Mouse (Mus musculus) heart, postnatal 36 days (tissue): ENCODE measurements around the gene Tjp1. TPM values are rescaled to one million over a fixed set of nuclear protein-coding genes. Genes with fewer than 3 reads are reported as not detected.

Experiments
- DNase-seq, 2 experiments: peaks; one replicate each; pipeline ENCODE4 v3.0.0; 2021 to 2022
- intact Hi-C: fragments of 180-260 bp; cut with DNase I; formaldehyde crosslinking; loops from one replicate; pipeline ENCODE4 v1.15.1; 2025
- total RNA-seq, 2 experiments: library from RNA; stranded (reverse); gene quantifications; 2 replicates each; pipeline ENCODE4 v1.2.3; 2021

Tjp1 gene
- 100 to 1,000 TPM; 110 to 116 TPM for total RNA-seq

- intact Hi-C loops = no loop called here
- DNase-seq = no peak
These were observed at the start of gene Tjp1 for GRCm38 (mm10) chr7:65527071-65528007. Gene Tjp1, minus strand, starts transcription at chr7:65527781.

- no peak for DNase-seq
- intact Hi-C loops = no loop called here
These were observed 49.5 kb upstream of the Tjp1 start for GRCm38 (mm10) chr7:65577118-65577517.

DNA sequence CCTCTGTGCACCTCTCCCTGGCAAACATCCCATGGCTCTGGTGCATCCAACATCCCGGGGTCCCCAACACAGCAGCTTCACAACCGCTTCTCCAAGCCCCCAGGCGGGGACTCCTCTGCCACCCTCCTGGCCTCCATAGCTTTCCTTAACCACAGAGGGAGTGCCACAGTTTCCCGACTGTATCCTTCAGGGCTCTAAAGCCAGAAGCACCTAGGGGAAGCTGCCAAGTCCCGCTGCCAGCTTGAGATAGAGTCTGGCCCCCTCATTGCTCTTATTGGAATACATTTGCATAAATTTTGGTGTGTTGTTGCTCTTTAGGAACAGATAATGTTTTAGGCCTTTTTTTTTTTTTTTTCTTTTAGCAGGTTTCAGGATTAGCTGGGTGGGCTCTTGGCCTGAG is 45.1 kb upstream of the Tjp1 start:
- intact Hi-C loops = no loop called here
- DNase-seq = no peak

GRCm38 (mm10) chr7:65570691-65571090 is 43.1 kb upstream of the Tjp1 start:
- intact Hi-C loops = no loop called here
- no peak for DNase-seq

GRCm38 (mm10) chr7:65555996-65556395 is 28.4 kb upstream of the Tjp1 start:
- DNase-seq = no peak
- intact Hi-C loops = no loop called here

GRCm38 (mm10) chr7:65545741-65546140 is 18.2 kb upstream of the Tjp1 start:
- intact Hi-C loops = no loop called here
- DNase-seq = no peak

- DNase-seq = no peak
- intact Hi-C loops = no loop called here
These were observed 5.1 kb upstream of the Tjp1 start for GRCm38 (mm10) chr7:65532689-65533088.

- no peak for DNase-seq
These were observed 4.5 kb downstream of the Tjp1 start for GRCm38 (mm10) chr7:65523116-65523515.

GRCm38 (mm10) chr7:65522490-65522889 is 5.1 kb downstream of the Tjp1 start:
- DNase-seq = no peak
- intact Hi-C loops = no loop called here

More at GRCm38 (mm10) chr7:65523116-65523515, 4.5 kb downstream of the Tjp1 start:
- intact Hi-C loops = no loop called here

- no peak for DNase-seq
- intact Hi-C loops = no loop called here
These were observed 7.0 kb downstream of the Tjp1 start for GRCm38 (mm10) chr7:65520622-65521021.

- peak; percentile 67 to 84 for DNase-seq
- intact Hi-C loops = loop anchor here (1.0 to 10.0 kb wide), 2 partner anchors 201 to 305 kb away; no protein-coding TSS in a partner anchor
These were observed 7.6 kb downstream of the Tjp1 start for GRCm38 (mm10) chr7:65519788-65520563.

- intact Hi-C loops = loop anchor here (10.0 kb wide), 1 partner anchor 302 kb away; no protein-coding TSS in a partner anchor
These were observed 10.7 kb downstream of the Tjp1 start for GRCm38 (mm10) chr7:65516903-65517302.

DNA sequence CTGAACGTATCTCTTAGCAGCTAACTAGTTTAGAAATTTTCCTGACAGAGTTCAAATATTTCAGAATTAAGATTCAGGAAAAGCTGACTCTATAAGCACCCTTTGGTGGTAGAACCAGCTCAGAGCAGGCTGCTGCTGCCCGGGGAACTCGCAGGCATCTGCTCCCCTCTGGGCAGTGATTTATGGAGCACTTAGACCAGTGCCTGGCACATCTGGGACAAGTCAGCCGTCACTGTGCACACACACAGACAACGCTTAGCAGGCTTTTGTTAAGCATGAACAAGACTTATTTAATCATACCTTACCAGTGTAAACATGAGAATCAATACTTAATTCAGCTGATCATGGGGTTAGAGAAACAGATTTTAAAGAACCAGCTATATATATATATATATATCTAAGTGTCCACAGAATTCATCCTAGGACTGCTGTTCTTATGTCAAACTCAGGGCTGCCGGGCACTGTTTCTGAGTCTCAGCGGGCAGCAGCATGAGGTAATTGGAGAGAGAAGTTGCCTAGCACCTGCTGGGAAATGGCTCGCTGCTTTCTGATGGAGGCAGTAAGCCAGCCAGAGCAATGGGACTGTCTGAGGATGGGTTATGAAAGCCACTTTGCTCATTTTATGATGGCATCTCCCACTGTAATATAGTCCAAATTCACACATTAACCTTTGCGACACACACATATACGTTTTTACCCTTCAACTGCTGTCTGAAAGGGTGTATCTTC is 14.0 kb downstream of the Tjp1 start:
- no peak for DNase-seq
- intact Hi-C loops = loop anchor here (10.0 kb wide), 1 partner anchor 299 kb away; no protein-coding TSS in a partner anchor

More at GRCm38 (mm10) chr7:65516903-65517302, 10.7 kb downstream of the Tjp1 start:
- no peak for DNase-seq

DNA sequence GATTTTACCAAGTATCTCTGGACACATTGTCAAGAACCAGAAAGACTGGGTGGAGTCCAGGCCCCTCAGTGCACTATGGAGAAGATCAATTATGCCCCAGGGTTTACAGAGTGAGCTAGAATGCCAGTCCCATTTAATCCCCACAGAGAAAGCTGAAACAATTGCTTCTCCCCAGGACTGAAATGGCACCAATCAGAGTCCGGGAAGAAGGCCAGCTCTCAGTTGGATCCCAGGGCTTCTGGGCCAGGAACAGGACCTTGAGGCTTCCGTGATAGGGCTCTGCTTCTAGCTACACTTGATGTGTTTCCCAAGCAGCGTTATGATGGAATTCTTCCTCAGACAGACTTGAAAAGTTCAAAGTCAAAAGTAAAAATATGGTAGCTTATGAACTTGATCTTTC is 18.2 kb downstream of the Tjp1 start:
- peak; percentile 25 to 50 for DNase-seq
- intact Hi-C loops = no loop called here

GRCm38 (mm10) chr7:65507341-65507740 is 20.2 kb downstream of the Tjp1 start:
- no peak for DNase-seq
- intact Hi-C loops = no loop called here

DNA sequence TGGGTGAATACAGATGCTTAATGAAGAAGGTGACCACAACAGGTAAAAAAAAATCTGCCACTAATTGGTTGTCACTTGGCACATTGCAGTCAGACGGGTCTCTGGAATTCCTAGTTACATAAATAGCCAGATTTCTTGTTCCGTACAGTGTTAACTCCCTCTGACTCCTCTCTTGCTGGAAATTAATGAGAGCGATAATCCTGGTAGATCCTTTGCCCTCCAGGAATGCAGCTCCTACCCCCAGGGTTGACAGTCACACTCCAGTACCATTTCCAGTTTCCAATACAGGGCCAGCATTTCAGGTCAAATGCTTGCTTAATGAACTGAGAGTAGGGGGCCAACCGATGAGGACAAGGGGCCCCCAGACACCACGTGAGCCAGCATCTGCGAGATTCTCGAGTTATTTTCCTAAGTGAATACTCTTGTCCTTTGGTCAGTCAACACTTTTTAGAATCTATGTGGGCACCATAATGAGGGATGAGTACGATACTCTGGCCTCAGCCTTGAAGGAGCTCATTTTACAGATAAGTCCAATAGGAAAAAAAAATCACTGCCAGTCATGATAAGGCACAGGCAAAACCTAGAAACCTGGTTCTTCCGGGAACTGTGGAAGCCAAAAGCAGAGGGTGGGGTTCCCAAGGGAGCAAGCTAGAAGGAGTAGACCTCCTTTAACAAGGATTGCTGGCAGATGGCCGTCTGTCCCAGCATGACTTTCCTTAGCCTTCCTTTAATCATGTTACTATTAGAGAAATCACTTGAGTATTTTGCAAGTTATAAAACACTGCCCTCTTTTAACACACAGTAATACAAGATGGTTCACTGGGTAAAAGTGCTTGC is 24.9 kb downstream of the Tjp1 start:
- no peak for DNase-seq
- intact Hi-C loops = no loop called here

GRCm38 (mm10) chr7:65500746-65501145 is 26.8 kb downstream of the Tjp1 start:
- no peak for DNase-seq
- intact Hi-C loops = no loop called here

GRCm38 (mm10) chr7:65497733-65498583 is 29.6 kb downstream of the Tjp1 start:
- intact Hi-C loops = loop anchor here (1.0 kb wide), 1 partner anchor 179 kb away; no protein-coding TSS in a partner anchor
- DNase-seq = peak; percentile 74 to 80

- intact Hi-C loops = no loop called here
- no peak for DNase-seq
These were observed 37.1 kb downstream of the Tjp1 start for GRCm38 (mm10) chr7:65490526-65490925.
